In the genomic region with DNA sequence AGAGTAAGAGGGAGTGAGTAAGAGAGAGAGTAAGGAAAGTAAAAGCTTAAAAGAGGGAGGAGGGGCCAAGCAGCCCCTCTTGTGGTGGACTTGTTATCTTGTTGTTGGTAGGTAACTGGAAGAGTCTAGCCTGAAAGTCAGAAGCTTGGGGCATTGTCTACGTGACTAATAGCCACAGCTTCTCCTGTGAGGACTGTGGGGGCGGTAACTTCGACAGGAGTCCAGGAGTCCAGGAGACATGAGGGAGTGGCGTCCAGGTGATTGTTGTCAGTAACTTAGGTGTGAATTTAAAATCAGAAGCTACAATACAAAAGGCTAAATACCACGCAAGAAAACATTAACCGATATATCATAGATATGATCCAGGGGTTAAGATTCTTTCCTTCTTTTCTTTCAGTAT, we compare ENCODE assay signal across 23 mouse cellular contexts.
"Had no signal": no experiment of that assay in that cellular context is flagged by ENCODE, and none has a peak within 500 bp of the region (broad histone marks: within the 10 kb centered on the region; RNA-seq: fewer than 3 reads in every experiment).

No protein-coding gene starts in this region.

- H3K27ac ChIP-seq: heart, adult 2 months; heart, embryonic 13.5 days; heart, embryonic 15.5 days; hindbrain, embryonic 13.5 days; hindbrain, embryonic 15.5 days; hindbrain, postnatal 0 days; limb, embryonic 10.5 days; limb, embryonic 12.5 days; liver, embryonic 13.5 days; liver, embryonic 15.5 days had no signal

- H3K4me3 ChIP-seq: heart, adult 2 months; heart, embryonic 13.5 days; heart, embryonic 15.5 days; hindbrain, embryonic 13.5 days; hindbrain, embryonic 15.5 days; limb, embryonic 10.5 days; limb, embryonic 12.5 days; liver, embryonic 13.5 days; liver, embryonic 15.5 days had no signal

- H3K9ac ChIP-seq: forebrain, postnatal 0 days; heart, embryonic 13.5 days; heart, embryonic 15.5 days; hindbrain, embryonic 13.5 days; hindbrain, embryonic 15.5 days; limb, embryonic 12.5 days; liver, embryonic 13.5 days; liver, embryonic 15.5 days had no signal

- H3K4me2 ChIP-seq: heart, embryonic 11.5 days; heart, embryonic 13.5 days; heart, embryonic 15.5 days; hindbrain, embryonic 13.5 days; hindbrain, embryonic 15.5 days; limb, embryonic 12.5 days; liver, embryonic 13.5 days; liver, embryonic 15.5 days had no signal

- H3K27me3 ChIP-seq: heart, embryonic 13.5 days; heart, embryonic 15.5 days; hindbrain, embryonic 13.5 days; hindbrain, embryonic 15.5 days; limb, embryonic 12.5 days; liver, embryonic 13.5 days; liver, embryonic 15.5 days had no signal

- H3K4me1 ChIP-seq: heart, embryonic 13.5 days; heart, embryonic 15.5 days; hindbrain, embryonic 13.5 days; hindbrain, embryonic 15.5 days; limb, embryonic 10.5 days; limb, embryonic 12.5 days; liver, embryonic 13.5 days; liver, embryonic 15.5 days had no signal

- ATAC-seq: forebrain, postnatal 0 days; hindbrain, postnatal 0 days had no signal

- H3K9me3 ChIP-seq: heart, embryonic 13.5 days; heart, embryonic 15.5 days; hindbrain, embryonic 13.5 days; hindbrain, embryonic 15.5 days; limb, embryonic 10.5 days; limb, embryonic 12.5 days; liver, embryonic 13.5 days; liver, embryonic 15.5 days had no signal

- H3K36me3 ChIP-seq: heart, embryonic 13.5 days; heart, embryonic 15.5 days; hindbrain, embryonic 13.5 days; hindbrain, embryonic 15.5 days; limb, embryonic 10.5 days; limb, embryonic 12.5 days; liver, embryonic 13.5 days; liver, embryonic 15.5 days had no signal

- DNase-seq: forebrain, postnatal 0 days; gastrocnemius, postnatal 14 days; gastrocnemius, postnatal 36 days; heart, adult 11 months; heart, adult 2 months; heart, postnatal 14 days; heart, postnatal 36 days; kidney, postnatal 10 days; kidney, postnatal 25 days; kidney, postnatal 4 days; layer of hippocampus, adult 9-11 months; layer of hippocampus, postnatal 36 days; liver; liver, embryonic 13.5 days had no signal
